Mouse (Mus musculus) embryonic facial prominence, embryonic 14.5 days (tissue): Measurements from ENCODE around the gene Aagab. TPM values are rescaled to one million over a fixed set of nuclear protein-coding genes. Genes with fewer than 3 reads are reported as not detected.

Source experiments
- ATAC-seq: fragments of 200-750 bp; cut with Nextera tagmentation; 2 replicates; pipeline ENCODE4 v1.8.0; 2017; ENCODE audit warnings: low read depth, moderate number of reproducible peaks, moderate TSS enrichment
- DNase-seq: peaks from one replicate; pipeline ENCODE4 v3.0.0-alpha.2; 2015; ENCODE audit warnings: low spot score
- H3K27ac ChIP-seq: fragments of 300-500 bp; sonication (generic); replicated peaks from 2 replicates; pipeline ENCODE4 v1.5.1; 2014; ENCODE audit warnings: low read depth, mild to moderate bottlenecking, low read length, moderate library complexity
- H3K27me3 ChIP-seq: fragments of 300-500 bp; sonication (generic); replicated peaks from 2 replicates; pipeline ENCODE4 v1.6.1; 2014; ENCODE audit warnings: low read length; ENCODE audit not compliant: control insufficient read depth, insufficient read depth
- H3K36me3 ChIP-seq: fragments of 300-500 bp; sonication (generic); 2 replicates; pipeline ENCODE4 v1.6.1; 2014; ENCODE audit warnings: low read length, mixed read lengths; ENCODE audit not compliant: control insufficient read depth, insufficient read depth
- H3K4me1 ChIP-seq: fragments of 300-500 bp; sonication (generic); 2 replicates; pipeline ENCODE4 v1.6.1; 2014; ENCODE audit warnings: antibody characterized with exemption, low read length; ENCODE audit not compliant: control insufficient read depth, insufficient read depth
- H3K4me2 ChIP-seq: fragments of 300-500 bp; sonication (generic); 2 replicates; pipeline ENCODE4 v1.6.1; 2014; ENCODE audit warnings: low read depth, mild to moderate bottlenecking, low read length, moderate library complexity, mixed read lengths
- H3K4me3 ChIP-seq: fragments of 300-500 bp; sonication (generic); 2 replicates; pipeline ENCODE4 v1.5.1; 2014; ENCODE audit warnings: low read depth, mild to moderate bottlenecking, low read length
- H3K9ac ChIP-seq: fragments of 300-500 bp; sonication (generic); 2 replicates; pipeline ENCODE4 v1.6.1; 2014; ENCODE audit warnings: low read depth, mild to moderate bottlenecking, low read length, moderate library complexity, mixed read lengths
- H3K9me3 ChIP-seq: fragments of 300-500 bp; sonication (generic); 2 replicates; pipeline ENCODE4 v1.6.1; 2016; ENCODE audit warnings: low read length; ENCODE audit not compliant: control insufficient read depth
- WGBS: fragments of 180-500 bp; shearing (Covaris S2); extraction: QIAGEN DNeasy Blood & Tissue Kit; methylation state at CpG from one replicate; pipeline ENCODE4 v1.1.7; 2014; 5-methylcytosine and 5-hydroxymethylcytosine counted together
- polyA plus RNA-seq: library from polyadenylated mRNA; unstranded; fragments of >200 nt; fragmentation: Nextera tagmentation; extraction: Ambion mirVana; gene quantifications from 2 replicates; pipeline ENCODE4 v1.2.1, GENCODE M21; 2014

The Aagab gene
- polyA plus RNA-seq, 1 experiment from 2014 or later, result 26.2 TPM

DNA sequence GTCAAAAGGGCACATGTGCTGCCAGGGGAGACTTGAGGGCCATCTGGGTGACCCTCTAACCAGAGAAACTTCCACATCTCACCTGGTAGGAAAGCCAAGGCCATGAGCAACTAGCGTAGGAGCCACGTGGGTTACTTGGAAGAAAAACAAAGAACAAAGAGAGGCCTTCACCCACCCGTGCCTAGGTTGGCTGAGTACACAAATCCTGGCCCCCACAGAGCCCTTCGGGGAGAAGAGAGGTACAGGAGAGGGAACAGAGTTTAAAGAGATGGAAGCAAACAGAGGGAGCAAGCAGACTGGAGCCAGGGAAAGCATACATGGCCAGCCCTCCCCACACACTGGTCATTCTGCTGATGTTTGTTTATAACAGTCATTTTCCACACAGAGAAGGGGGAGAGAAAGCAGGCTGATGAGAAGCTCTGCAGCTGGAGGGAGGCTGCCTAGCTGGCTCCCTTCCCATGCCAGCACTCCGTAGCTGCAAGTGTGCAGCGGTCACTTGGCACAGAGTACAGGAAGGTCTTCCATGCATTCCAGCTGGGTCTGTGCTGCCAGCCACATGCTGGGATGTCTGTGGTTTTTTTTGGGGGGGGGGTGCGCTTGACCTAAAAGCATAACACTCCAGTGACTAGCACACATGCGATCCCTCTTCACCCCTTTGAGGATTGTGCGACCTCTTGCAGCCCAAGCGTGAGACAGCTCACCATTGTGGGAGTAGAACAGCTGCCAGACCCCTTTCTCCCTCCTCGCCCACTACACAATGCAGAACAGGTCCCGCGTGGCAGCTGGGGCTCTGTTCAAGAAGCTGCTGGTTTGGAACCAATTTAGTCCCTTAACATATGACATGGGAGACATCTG, 62.6 kb downstream of the Aagab start:
- 33% methylated on average over 13 of the region's 13 CpGs for WGBS
- peak; percentile 62 for ATAC-seq
- Histone ChIP-seq H3K9me3 (no peaks in the 10 kb centered on the region), H3K27me3 (no peaks in the 10 kb centered on the region), H3K9ac (no peak overlapping the region), H3K4me2 (no peak overlapping the region), H3K4me1 (peaks cover 68% of the 10 kb centered on the region), H3K36me3 (peaks cover 36% of the 10 kb centered on the region), H3K4me3 (no peak overlapping the region), H3K27ac (no peak overlapping the region; the same call in 1 of the 2 replicates)
- DNase-seq, result peak; percentile 84

DNA sequence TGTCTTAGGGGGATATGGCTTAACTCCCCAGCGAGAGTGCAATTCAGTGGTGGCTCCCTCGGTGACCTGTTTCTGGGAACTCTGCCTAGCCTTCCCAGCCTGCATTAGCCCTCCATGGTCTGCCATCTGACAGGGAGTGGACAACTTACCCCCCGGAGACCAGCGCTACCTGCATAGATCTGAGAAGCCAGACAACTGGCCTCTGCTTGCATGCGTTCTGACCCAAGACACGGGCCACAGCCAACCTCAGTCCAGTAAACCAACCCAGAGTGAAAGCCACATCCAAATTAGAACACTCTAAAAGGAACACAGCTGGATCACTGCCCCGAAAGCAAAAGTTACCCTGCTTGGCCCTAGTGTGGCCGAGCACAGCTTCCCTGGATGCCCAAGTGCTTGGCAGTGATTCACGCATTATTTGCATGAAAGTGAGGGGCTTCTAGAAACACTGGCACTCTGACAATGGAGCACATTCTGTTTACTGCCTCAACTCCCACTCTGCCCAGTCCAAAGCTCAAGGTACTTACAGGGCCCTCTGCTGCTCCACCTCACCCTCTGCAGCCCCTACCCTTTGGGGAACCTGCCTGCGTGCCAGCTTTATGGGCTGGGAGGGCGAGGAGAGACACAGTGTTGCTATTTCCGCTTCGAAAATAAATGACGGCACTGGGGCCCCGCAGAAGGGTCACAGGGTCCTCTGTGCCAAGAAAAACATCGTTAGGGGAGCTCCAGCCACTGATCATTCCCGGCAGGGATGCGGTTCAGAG, 64.3 kb downstream of the Aagab start:
- H3K4me2 ChIP-seq, result no peak overlapping the region
- WGBS, result 51% methylated on average over 18 of the region's 18 CpGs
- DNase-seq, result peak; percentile 72
- no peaks in the 10 kb centered on the region for H3K27me3 ChIP-seq
- peak; percentile 28; the same call in 1 of the 2 replicates for ATAC-seq
- 0 out of 2 replicates have a peak overlapping the region, but pooled peaks have one; percentile 4 for H3K27ac ChIP-seq
- no peaks in the 10 kb centered on the region for H3K9me3 ChIP-seq
- peaks cover 64% of the 10 kb centered on the region for H3K4me1 ChIP-seq
- H3K4me3 ChIP-seq, result no peak overlapping the region
- peaks cover 29% of the 10 kb centered on the region; the same call in 1 of the 2 replicates for H3K36me3 ChIP-seq
- no peak overlapping the region for H3K9ac ChIP-seq

DNA sequence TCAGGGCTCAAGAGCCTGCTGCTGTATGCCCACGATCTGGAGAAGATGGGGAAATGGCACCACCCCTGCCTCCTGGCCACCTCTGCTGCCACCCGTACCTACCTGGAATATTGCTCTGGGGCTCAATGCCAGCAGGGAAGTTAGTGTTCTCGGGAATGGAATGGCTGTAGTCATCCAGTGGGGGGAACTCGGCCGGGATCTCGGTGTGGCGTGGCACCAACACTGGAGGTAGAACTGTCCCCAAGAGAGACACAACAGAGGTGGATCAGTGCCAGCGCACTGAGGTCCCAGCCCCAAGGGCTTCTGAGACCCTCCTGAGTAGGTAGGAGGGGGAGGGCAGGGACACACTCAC, 64.9 kb downstream of the Aagab start:
- 75% methylated on average over 8 of the region's 8 CpGs for WGBS
- Histone ChIP-seq H3K9ac (no peak overlapping the region), H3K4me1 (peaks cover 66% of the 10 kb centered on the region), H3K27me3 (no peaks in the 10 kb centered on the region), H3K9me3 (no peaks in the 10 kb centered on the region), H3K4me3 (no peak overlapping the region), H3K4me2 (no peak overlapping the region), H3K27ac (0 out of 2 replicates have a peak overlapping the region, but pooled peaks have one; percentile 4), H3K36me3 (peaks cover 24% of the 10 kb centered on the region; the same call in 1 of the 2 replicates)
- ATAC-seq, result no peak
- no peak for DNase-seq

DNA sequence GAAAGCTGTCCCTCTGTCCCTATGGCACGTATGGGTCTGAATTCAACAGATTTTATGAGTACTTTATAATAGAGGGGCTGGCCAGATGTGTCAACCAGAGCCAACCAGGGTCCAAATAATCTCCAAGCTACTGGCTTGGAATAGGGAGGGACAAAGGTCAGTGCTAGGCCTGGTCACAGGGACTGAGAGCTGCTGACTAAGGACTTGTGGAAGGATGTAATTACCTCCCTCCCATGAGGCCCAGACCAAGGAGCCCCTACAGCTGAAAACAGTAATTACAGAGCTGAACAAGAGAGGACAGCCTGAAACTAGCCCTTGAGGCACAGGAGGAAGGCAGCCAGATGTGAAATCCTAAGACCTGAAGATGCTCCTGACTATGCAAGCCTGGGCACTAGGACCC, 66.2 kb downstream of the Aagab start:
- peaks cover 67% of the 10 kb centered on the region for H3K4me1 ChIP-seq
- peak; percentile 46 for DNase-seq
- 89% methylated on average over 1 of the region's 1 CpGs for WGBS
- H3K9ac ChIP-seq, result no peak overlapping the region
- no peak overlapping the region for H3K4me3 ChIP-seq
- H3K27me3 ChIP-seq, result no peaks in the 10 kb centered on the region
- ATAC-seq, result no peak
- H3K27ac ChIP-seq, result no peak overlapping the region
- H3K4me2 ChIP-seq, result no peak overlapping the region
- peaks cover 13% of the 10 kb centered on the region; the same call in 1 of the 2 replicates for H3K36me3 ChIP-seq
- H3K9me3 ChIP-seq, result no peaks in the 10 kb centered on the region

DNA sequence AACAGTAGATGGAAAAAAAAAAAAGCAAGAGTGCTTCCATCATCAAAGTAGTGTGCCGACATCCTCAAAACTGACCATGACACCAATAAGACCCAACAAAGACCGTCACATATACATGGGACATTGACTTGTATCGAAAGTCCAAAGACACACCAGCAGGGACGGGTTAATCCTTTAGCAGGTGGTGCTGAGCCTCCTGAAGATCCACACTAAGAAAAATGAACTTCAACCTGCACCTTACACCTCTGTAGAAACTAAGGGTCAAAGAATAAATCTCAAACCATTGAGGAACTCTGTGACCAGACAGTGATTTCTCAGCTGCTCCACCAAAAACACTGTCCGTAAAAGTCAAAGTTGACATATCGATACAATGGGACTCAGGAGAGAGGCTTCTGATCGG, 67.4 kb downstream of the Aagab start:
- no peak overlapping the region for H3K4me2 ChIP-seq
- ATAC-seq, result no peak
- no peaks in the 10 kb centered on the region for H3K27me3 ChIP-seq
- H3K27ac ChIP-seq, result no peak overlapping the region
- no peaks in the 10 kb centered on the region for H3K9me3 ChIP-seq
- no peak for DNase-seq
- H3K9ac ChIP-seq, result no peak overlapping the region
- H3K4me1 ChIP-seq, result peaks cover 60% of the 10 kb centered on the region
- H3K4me3 ChIP-seq, result no peak overlapping the region
- H3K36me3 ChIP-seq, result peaks cover 13% of the 10 kb centered on the region; the same call in 1 of the 2 replicates
- WGBS, result 96% methylated on average over 7 of the region's 7 CpGs

DNA sequence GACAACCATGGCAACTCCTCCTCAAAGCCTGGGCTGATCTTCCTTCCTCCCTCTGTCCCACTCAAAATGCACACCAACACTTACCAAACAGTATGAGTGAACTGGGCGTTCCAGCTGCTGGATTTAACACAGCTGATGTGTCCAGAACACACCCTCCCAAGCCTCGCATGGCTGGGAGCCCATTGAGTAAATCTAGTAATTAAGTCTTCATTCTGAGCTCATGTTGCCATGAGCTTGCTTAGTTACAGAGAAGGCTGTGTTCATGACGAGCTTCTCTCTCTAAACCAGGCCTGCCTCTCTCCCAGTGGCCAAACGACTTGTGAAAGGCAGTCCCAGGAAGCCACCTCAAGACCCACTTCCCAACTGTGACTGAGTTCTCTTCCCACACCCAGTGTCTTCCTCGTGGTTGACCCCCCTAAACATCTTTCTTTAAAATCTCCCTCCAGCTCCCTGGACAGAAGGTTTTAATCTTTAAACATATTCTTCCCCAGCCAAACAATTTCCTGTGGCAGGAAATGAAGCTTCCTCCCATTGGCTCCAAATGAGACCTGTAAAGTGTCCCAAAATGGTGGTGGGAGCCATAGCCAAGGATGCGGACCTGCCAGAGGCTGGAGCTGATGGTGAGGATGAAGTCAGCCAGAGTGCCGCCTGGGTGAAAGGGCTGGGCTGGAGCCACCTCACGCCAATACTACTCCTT, 70.5 kb downstream of the Aagab start:
- Histone ChIP-seq H3K4me2 (no peak overlapping the region), H3K27me3 (no peaks in the 10 kb centered on the region), H3K4me1 (peaks cover 30% of the 10 kb centered on the region), H3K9me3 (no peaks in the 10 kb centered on the region), H3K9ac (no peak overlapping the region), H3K36me3 (peaks cover 11% of the 10 kb centered on the region; the same call in 1 of the 2 replicates), H3K4me3 (no peak overlapping the region), H3K27ac (peak overlapping the region; percentile 57; the same call in 1 of the 2 replicates)
- peak; percentile 54 for ATAC-seq
- DNase-seq, result peak; percentile 87
- 52% methylated on average over 8 of the region's 8 CpGs for WGBS

DNA sequence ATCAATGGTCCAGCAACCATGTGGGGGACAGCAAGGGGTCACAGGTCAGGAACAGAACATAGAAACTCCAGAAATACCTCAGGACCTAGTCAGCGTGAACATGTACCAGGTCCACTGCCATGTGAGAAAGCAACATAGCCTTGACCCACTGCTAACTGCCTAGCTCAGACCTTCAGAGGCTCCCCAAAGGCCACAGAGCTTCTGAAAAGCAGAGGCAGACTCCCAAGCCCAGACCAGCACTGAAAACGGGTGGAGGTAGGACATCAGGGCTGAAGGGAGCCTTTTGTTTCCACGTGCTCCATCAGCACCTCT, 71.0 kb downstream of the Aagab start:
- no peak overlapping the region for H3K9ac ChIP-seq
- no peak for ATAC-seq
- no peak for DNase-seq
- H3K4me3 ChIP-seq, result no peak overlapping the region
- H3K27ac ChIP-seq, result no peak overlapping the region
- no peaks in the 10 kb centered on the region for H3K27me3 ChIP-seq
- peaks cover 11% of the 10 kb centered on the region; the same call in 1 of the 2 replicates for H3K36me3 ChIP-seq
- 85% methylated on average over 3 of the region's 3 CpGs for WGBS
- H3K9me3 ChIP-seq, result no peaks in the 10 kb centered on the region
- no peak overlapping the region for H3K4me2 ChIP-seq
- peaks cover 26% of the 10 kb centered on the region for H3K4me1 ChIP-seq

DNA sequence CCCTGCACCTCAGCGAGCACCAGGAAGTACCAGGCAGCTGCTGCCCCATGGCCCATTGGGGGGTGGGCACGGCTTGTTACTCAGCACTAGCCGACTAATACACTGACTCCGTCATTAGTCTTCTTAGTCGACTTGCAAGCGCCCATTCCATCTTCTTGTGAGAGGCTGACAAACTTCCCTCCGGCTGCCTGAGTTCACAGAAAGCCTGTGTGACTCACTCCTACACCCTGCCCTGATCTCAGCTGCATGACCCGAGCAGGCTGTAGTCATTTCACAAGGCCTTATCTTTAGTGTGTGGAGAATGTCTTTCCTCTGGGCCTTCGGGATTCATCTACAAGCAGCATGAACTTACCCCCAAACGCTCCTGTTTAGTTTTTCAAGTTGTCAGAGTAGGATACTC, 72.2 kb downstream of the Aagab start:
- H3K27me3 ChIP-seq, result no peaks in the 10 kb centered on the region
- peaks cover 11% of the 10 kb centered on the region; the same call in 1 of the 2 replicates for H3K36me3 ChIP-seq
- no peak overlapping the region for H3K9ac ChIP-seq
- 84% methylated on average over 10 of the region's 10 CpGs for WGBS
- DNase-seq (no peak), ATAC-seq (no peak)
- no peak overlapping the region for H3K4me2 ChIP-seq
- H3K4me3 ChIP-seq, result no peak overlapping the region
- H3K9me3 ChIP-seq, result no peaks in the 10 kb centered on the region
- peaks cover 17% of the 10 kb centered on the region for H3K4me1 ChIP-seq
- H3K27ac ChIP-seq, result no peak overlapping the region
